Mouse (Mus musculus) myocyte (in vitro differentiated cells): ENCODE results near the gene Grb10. TPM values are rescaled to one million over a fixed set of nuclear protein-coding genes. Genes with fewer than 3 reads are reported as not detected.

ENCODE experiments used
- H3K27me3 ChIP-seq: one replicate; pipeline ENCODE4 v1.6.1; 2011; ENCODE audit not compliant: control insufficient read depth, insufficient read depth, insufficient read length
- H3K36me3 ChIP-seq: one replicate; pipeline ENCODE4 v1.6.1; 2011; ENCODE audit not compliant: control insufficient read depth, insufficient read depth
- H3K4me2 ChIP-seq: one replicate; pipeline ENCODE4 v1.6.1; 2011; ENCODE audit warnings: low read depth, control low read depth
- H3K4me3 ChIP-seq: one replicate; pipeline ENCODE4 v1.5.1; 2011; ENCODE audit warnings: mild to moderate bottlenecking, control low read depth, moderate library complexity
- H3K79me2 ChIP-seq: one replicate; pipeline ENCODE4 v1.6.1; 2011; ENCODE audit not compliant: control insufficient read depth, insufficient read depth
- H3ac ChIP-seq: one replicate; pipeline ENCODE4 v1.6.1; 2011; ENCODE audit not compliant: control insufficient read depth, insufficient read length
- CEBPB ChIP-seq: IDR thresholded peaks from 2 replicates; pipeline ENCODE4 v1.6.1; 2011; ENCODE audit warnings: mild to moderate bottlenecking, moderate library complexity; ENCODE audit not compliant: poor library complexity, insufficient read depth, severe bottlenecking
- E2F4 ChIP-seq: IDR thresholded peaks from one replicate; pipeline ENCODE4 v1.6.1; 2011; ENCODE audit warnings: mild to moderate bottlenecking, control low read depth, moderate library complexity; ENCODE audit not compliant: insufficient read depth
- MAX ChIP-seq: IDR thresholded peaks from one replicate; pipeline ENCODE4 v1.6.1; 2011; ENCODE audit warnings: low read depth, mild to moderate bottlenecking, control low read depth
- MYOD1 ChIP-seq, 3 experiments: IDR thresholded peaks; one replicate each; pipeline ENCODE4 v1.6.1; 2011; ENCODE audit warnings: control low read depth in 2 of 3, low read depth in 2 of 3, mild to moderate bottlenecking in 2 of 3, moderate library complexity in 1 of 3; ENCODE audit not compliant: insufficient read length in 2 of 3, control insufficient read depth in 1 of 3
- MYOG ChIP-seq, 3 experiments: IDR thresholded peaks; one replicate each; pipeline ENCODE4 v1.6.1; 2011; ENCODE audit warnings: control low read depth in 2 of 3, low read depth in 2 of 3, mild to moderate bottlenecking in 2 of 3; ENCODE audit not compliant: insufficient read length in 2 of 3, control insufficient read depth in 1 of 3, insufficient read depth in 1 of 3
- POLR2A ChIP-seq: IDR thresholded peaks from one replicate; pipeline ENCODE4 v1.6.1; 2011; ENCODE audit warnings: low read depth, mild to moderate bottlenecking, control low read depth, moderate library complexity; ENCODE audit not compliant: insufficient read length
- POLR2AphosphoS2 ChIP-seq: IDR thresholded peaks from one replicate; pipeline ENCODE4 v1.6.1; 2011; ENCODE audit warnings: low read depth, control low read depth; ENCODE audit not compliant: insufficient read length
- REST ChIP-seq: IDR thresholded peaks from one replicate; pipeline ENCODE4 v1.6.1; 2011; ENCODE audit warnings: mild to moderate bottlenecking, control low read depth, moderate library complexity; ENCODE audit not compliant: insufficient read depth, insufficient read length
- SRF ChIP-seq: IDR thresholded peaks from one replicate; pipeline ENCODE4 v1.6.1; 2011; ENCODE audit warnings: low read depth; ENCODE audit not compliant: control insufficient read depth, insufficient read length
- TCF12 ChIP-seq: IDR thresholded peaks from one replicate; pipeline ENCODE4 v1.6.1; 2011; ENCODE audit warnings: mild to moderate bottlenecking, control low read depth; ENCODE audit not compliant: poor library complexity, insufficient read depth, severe bottlenecking
- TCF3 ChIP-seq: IDR thresholded peaks from one replicate; pipeline ENCODE4 v1.6.1; 2011; ENCODE audit warnings: low read depth, control low read depth; ENCODE audit not compliant: insufficient read length
- USF1 ChIP-seq: IDR thresholded peaks from one replicate; pipeline ENCODE4 v1.6.1; 2011; ENCODE audit warnings: low read depth, mild to moderate bottlenecking, control low read depth, moderate library complexity
- polyA plus RNA-seq: library from polyadenylated mRNA; unstranded; fragments of >200 nt; fragmentation: generic; extraction: Trizol; gene quantifications from one replicate; pipeline ENCODE4 v1.2.1, GENCODE M21; 2012; ENCODE audit warnings: missing spikeins

The Grb10 gene
- polyA plus RNA-seq, 1 experiment: 0.59 TPM

DNA sequence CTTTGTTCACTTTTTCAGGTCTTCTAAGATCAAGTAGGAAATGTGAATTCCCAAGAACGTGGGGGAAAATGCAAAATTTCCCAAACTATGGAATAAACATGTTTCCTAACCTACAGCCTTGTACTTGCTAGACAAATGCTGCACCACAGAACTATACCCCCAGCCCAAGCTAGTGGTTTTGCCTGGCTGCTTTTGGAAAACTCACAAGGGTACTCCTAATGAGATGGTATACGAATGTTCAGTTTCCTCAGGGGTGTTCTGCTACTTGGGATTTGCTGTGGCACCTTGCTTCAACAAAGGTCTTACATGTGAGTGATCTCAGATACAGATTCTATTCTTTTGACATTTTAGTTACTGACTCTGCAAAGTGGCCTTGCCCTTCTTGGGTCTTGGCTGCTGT lies 75.4 kb downstream of the Grb10 start:
- H3K36me3 ChIP-seq: no peaks in the 10 kb centered on the region
- TF ChIP-seq MYOD1 (IDR thresholded peaks at IDR 0.05; ENCODE audit: control insufficient read depth in 1 of 3, insufficient read length in 2 of 3, low read depth in 2 of 3): no peak
- TF ChIP-seq CEBPB: no peak
- no peak for TF ChIP-seq POLR2A
- no peak for TF ChIP-seq MYOG (IDR thresholded peaks at IDR 0.05; ENCODE audit: control insufficient read depth in 1 of 3, insufficient read depth in 1 of 3, insufficient read length in 2 of 3, low read depth in 2 of 3)
- no peak for TF ChIP-seq REST
- no peak for TF ChIP-seq USF1
- TF ChIP-seq TCF12: no peak
- TF ChIP-seq SRF: no peak
- TF ChIP-seq POLR2AphosphoS2: no peak
- no peak for TF ChIP-seq MAX
- H3K79me2 ChIP-seq: no peaks in the 10 kb centered on the region
- H3ac ChIP-seq: no peak overlapping the region
- H3K4me2 ChIP-seq: no peak overlapping the region
- no peak overlapping the region for H3K4me3 ChIP-seq
- no peaks in the 10 kb centered on the region for H3K27me3 ChIP-seq

DNA sequence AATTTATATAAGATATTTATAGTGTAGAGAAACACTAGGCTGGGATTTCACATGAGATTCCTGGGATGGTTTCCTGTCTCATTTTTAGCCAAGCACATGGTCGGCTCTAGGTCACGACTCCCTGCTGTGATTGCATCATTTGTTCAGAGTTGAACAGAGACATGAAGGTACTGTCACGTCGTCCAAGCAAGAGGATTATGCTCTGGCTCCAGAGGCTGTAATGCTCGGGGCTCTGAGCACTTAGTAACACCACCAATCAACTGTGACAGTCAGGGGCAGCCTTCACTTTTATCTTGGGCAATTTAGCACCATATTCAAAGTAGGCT lies 75.9 kb downstream of the Grb10 start:
- Histone ChIP-seq H3K4me3 (no peak overlapping the region), H3K27me3 (no peaks in the 10 kb centered on the region), H3K36me3 (no peaks in the 10 kb centered on the region), H3ac (no peak overlapping the region), H3K4me2 (no peak overlapping the region), H3K79me2 (no peaks in the 10 kb centered on the region)
- TF ChIP-seq MYOD1 (IDR thresholded peaks at IDR 0.05; ENCODE audit: control insufficient read depth in 1 of 3, insufficient read length in 2 of 3, low read depth in 2 of 3): no peak
- TF ChIP-seq E2F4: no peak
- no peak for TF ChIP-seq TCF12
- no peak for TF ChIP-seq TCF3
- no peak for TF ChIP-seq REST
- no peak for TF ChIP-seq POLR2A
- TF ChIP-seq SRF: no peak
- TF ChIP-seq CEBPB: peak; percentile 86; the same call in 1 of the 2 replicates
- TF ChIP-seq MAX: peak; percentile 43
- TF ChIP-seq POLR2AphosphoS2: no peak
- no peak for TF ChIP-seq MYOG (IDR thresholded peaks at IDR 0.05; ENCODE audit: control insufficient read depth in 1 of 3, insufficient read depth in 1 of 3, insufficient read length in 2 of 3, low read depth in 2 of 3)
- TF ChIP-seq USF1: no peak

DNA sequence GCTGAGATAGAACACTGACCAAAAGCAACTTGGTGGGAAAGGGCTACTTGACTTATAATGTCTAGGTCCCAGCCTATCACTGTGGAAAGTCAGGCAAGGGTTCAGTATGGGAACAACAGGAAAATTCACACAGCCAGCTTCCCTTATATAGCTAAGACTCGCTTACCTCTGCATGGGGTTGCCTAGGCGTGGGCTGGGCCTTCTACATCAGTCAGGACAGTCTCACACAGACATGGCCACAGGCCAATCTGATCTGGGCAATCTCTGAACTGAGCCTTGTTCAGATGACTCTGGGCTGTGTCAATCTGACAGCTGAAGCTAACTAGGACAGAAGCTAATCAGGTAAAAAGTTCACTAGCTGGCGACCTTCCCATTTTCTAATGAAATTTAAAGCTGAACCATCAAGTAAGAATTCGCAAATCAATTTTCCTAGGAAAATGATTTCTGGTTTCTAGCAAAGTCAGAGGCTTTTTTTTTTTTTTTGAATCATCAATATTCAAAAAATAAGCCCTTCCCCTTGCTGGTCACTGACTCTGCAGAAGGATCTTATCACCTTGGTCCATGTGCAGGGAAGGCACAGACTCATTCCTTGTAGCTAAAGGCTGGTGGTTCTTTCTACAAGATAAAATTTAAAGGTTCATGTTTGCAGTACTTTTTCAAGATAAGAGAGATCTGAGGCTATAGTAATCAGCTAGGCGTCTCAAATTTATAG lies 76.4 kb downstream of the Grb10 start:
- H3ac ChIP-seq: no peak overlapping the region
- H3K4me2 ChIP-seq: no peak overlapping the region
- no peaks in the 10 kb centered on the region for H3K79me2 ChIP-seq
- no peaks in the 10 kb centered on the region for H3K27me3 ChIP-seq
- H3K4me3 ChIP-seq: no peak overlapping the region
- no peaks in the 10 kb centered on the region for H3K36me3 ChIP-seq
- no peak for TF ChIP-seq MYOG (IDR thresholded peaks at IDR 0.05; ENCODE audit: control insufficient read depth in 1 of 3, insufficient read depth in 1 of 3, insufficient read length in 2 of 3, low read depth in 2 of 3)
- no peak for TF ChIP-seq MYOD1 (IDR thresholded peaks at IDR 0.05; ENCODE audit: control insufficient read depth in 1 of 3, insufficient read length in 2 of 3, low read depth in 2 of 3)
- peak; percentile 44 for TF ChIP-seq SRF

DNA sequence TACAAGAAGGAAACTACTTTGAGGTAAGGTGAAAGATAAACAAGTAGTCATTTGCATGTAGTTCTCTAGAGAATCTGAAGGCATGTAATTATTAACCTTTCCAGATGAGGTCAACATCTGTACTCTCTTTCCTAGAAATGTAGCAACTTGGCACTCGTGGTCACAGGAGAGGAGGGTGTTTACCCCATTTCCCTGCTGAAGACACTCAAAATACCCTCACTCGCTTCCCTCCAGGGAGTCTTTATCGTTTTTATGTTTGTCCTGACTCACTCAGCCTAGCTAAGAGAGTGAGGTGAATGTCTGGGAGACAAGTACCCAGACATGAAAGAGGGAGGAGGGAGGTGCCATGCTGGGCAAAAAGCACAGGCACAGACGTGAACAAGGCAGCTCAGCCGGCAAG lies 77.6 kb downstream of the Grb10 start:
- no peaks in the 10 kb centered on the region for H3K36me3 ChIP-seq
- no peaks in the 10 kb centered on the region for H3K27me3 ChIP-seq
- TF ChIP-seq USF1: no peak
- no peak for TF ChIP-seq CEBPB
- TF ChIP-seq REST: no peak
- no peak for TF ChIP-seq MYOD1 (IDR thresholded peaks at IDR 0.05; ENCODE audit: control insufficient read depth in 1 of 3, insufficient read length in 2 of 3, low read depth in 2 of 3)
- TF ChIP-seq MYOG (IDR thresholded peaks at IDR 0.05; ENCODE audit: control insufficient read depth in 1 of 3, insufficient read depth in 1 of 3, insufficient read length in 2 of 3, low read depth in 2 of 3): no peak
- TF ChIP-seq POLR2A: no peak
- TF ChIP-seq SRF: no peak
- TF ChIP-seq POLR2AphosphoS2: no peak
- no peak for TF ChIP-seq E2F4
- TF ChIP-seq MAX: no peak
- no peak for TF ChIP-seq TCF3
- TF ChIP-seq TCF12: no peak
- H3K4me3 ChIP-seq: no peak overlapping the region
- no peak overlapping the region for H3K4me2 ChIP-seq
- H3K79me2 ChIP-seq: no peaks in the 10 kb centered on the region
- H3ac ChIP-seq: no peak overlapping the region

DNA sequence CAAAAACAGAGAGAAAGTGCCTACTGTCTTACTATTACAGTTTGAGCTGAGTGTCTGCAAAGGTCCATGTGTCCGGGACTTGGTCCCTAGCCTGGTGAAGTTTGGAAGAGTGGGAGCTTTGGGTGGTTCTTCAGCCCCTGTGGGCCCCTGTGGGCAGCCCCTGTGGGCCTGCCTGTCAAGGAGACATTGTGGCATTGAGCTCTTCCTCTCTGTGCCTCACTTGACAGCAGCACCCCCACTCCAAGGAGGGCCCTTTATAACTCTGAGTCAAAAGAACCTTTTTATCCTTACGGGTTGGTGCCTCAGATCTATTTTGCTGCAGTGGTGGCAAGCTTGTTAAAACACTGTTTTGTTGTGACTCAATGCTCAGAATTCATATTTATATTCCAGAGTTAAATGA lies 78.3 kb downstream of the Grb10 start:
- no peak overlapping the region for H3K4me3 ChIP-seq
- TF ChIP-seq POLR2A (no peak), MAX (no peak), MYOD1 (IDR thresholded peaks at IDR 0.05; ENCODE audit: control insufficient read depth in 1 of 3, insufficient read length in 2 of 3, low read depth in 2 of 3) (no peak), POLR2AphosphoS2 (no peak), MYOG (IDR thresholded peaks at IDR 0.05; ENCODE audit: control insufficient read depth in 1 of 3, insufficient read depth in 1 of 3, insufficient read length in 2 of 3, low read depth in 2 of 3) (no peak), TCF12 (no peak), REST (no peak), CEBPB (no peak), TCF3 (no peak)
- no peaks in the 10 kb centered on the region for H3K79me2 ChIP-seq
- H3K4me2 ChIP-seq: no peak overlapping the region
- no peak overlapping the region for H3ac ChIP-seq
- H3K36me3 ChIP-seq: no peaks in the 10 kb centered on the region
- no peaks in the 10 kb centered on the region for H3K27me3 ChIP-seq
